Mouse (Mus musculus) myocyte (in vitro differentiated cells): ENCODE data around the gene Cenpm. TPM values are rescaled to one million over a fixed set of nuclear protein-coding genes. Genes with fewer than 3 reads are reported as not detected.

Source experiments
- H3K27me3 ChIP-seq: one replicate; pipeline ENCODE4 v1.6.1; 2011; ENCODE audit not compliant: control insufficient read depth, insufficient read depth, insufficient read length
- H3K36me3 ChIP-seq: one replicate; pipeline ENCODE4 v1.6.1; 2011; ENCODE audit not compliant: control insufficient read depth, insufficient read depth
- H3K4me2 ChIP-seq: one replicate; pipeline ENCODE4 v1.6.1; 2011; ENCODE audit warnings: low read depth, control low read depth
- H3K4me3 ChIP-seq: one replicate; pipeline ENCODE4 v1.5.1; 2011; ENCODE audit warnings: mild to moderate bottlenecking, control low read depth, moderate library complexity
- H3K79me2 ChIP-seq: one replicate; pipeline ENCODE4 v1.6.1; 2011; ENCODE audit not compliant: control insufficient read depth, insufficient read depth
- H3ac ChIP-seq: one replicate; pipeline ENCODE4 v1.6.1; 2011; ENCODE audit not compliant: control insufficient read depth, insufficient read length
- CEBPB ChIP-seq: IDR thresholded peaks from 2 replicates; pipeline ENCODE4 v1.6.1; 2011; ENCODE audit warnings: mild to moderate bottlenecking, moderate library complexity; ENCODE audit not compliant: poor library complexity, insufficient read depth, severe bottlenecking
- E2F4 ChIP-seq: IDR thresholded peaks from one replicate; pipeline ENCODE4 v1.6.1; 2011; ENCODE audit warnings: mild to moderate bottlenecking, control low read depth, moderate library complexity; ENCODE audit not compliant: insufficient read depth
- MAX ChIP-seq: IDR thresholded peaks from one replicate; pipeline ENCODE4 v1.6.1; 2011; ENCODE audit warnings: low read depth, mild to moderate bottlenecking, control low read depth
- MYOD1 ChIP-seq, 3 experiments: IDR thresholded peaks; one replicate each; pipeline ENCODE4 v1.6.1; 2011; ENCODE audit warnings: control low read depth in 2 of 3, low read depth in 2 of 3, mild to moderate bottlenecking in 2 of 3, moderate library complexity in 1 of 3; ENCODE audit not compliant: insufficient read length in 2 of 3, control insufficient read depth in 1 of 3
- MYOG ChIP-seq, 3 experiments: IDR thresholded peaks; one replicate each; pipeline ENCODE4 v1.6.1; 2011; ENCODE audit warnings: control low read depth in 2 of 3, low read depth in 2 of 3, mild to moderate bottlenecking in 2 of 3; ENCODE audit not compliant: insufficient read length in 2 of 3, control insufficient read depth in 1 of 3, insufficient read depth in 1 of 3
- POLR2A ChIP-seq: IDR thresholded peaks from one replicate; pipeline ENCODE4 v1.6.1; 2011; ENCODE audit warnings: low read depth, mild to moderate bottlenecking, control low read depth, moderate library complexity; ENCODE audit not compliant: insufficient read length
- POLR2AphosphoS2 ChIP-seq: IDR thresholded peaks from one replicate; pipeline ENCODE4 v1.6.1; 2011; ENCODE audit warnings: low read depth, control low read depth; ENCODE audit not compliant: insufficient read length
- REST ChIP-seq: IDR thresholded peaks from one replicate; pipeline ENCODE4 v1.6.1; 2011; ENCODE audit warnings: mild to moderate bottlenecking, control low read depth, moderate library complexity; ENCODE audit not compliant: insufficient read depth, insufficient read length
- SRF ChIP-seq: IDR thresholded peaks from one replicate; pipeline ENCODE4 v1.6.1; 2011; ENCODE audit warnings: low read depth; ENCODE audit not compliant: control insufficient read depth, insufficient read length
- TCF12 ChIP-seq: IDR thresholded peaks from one replicate; pipeline ENCODE4 v1.6.1; 2011; ENCODE audit warnings: mild to moderate bottlenecking, control low read depth; ENCODE audit not compliant: poor library complexity, insufficient read depth, severe bottlenecking
- TCF3 ChIP-seq: IDR thresholded peaks from one replicate; pipeline ENCODE4 v1.6.1; 2011; ENCODE audit warnings: low read depth, control low read depth; ENCODE audit not compliant: insufficient read length
- USF1 ChIP-seq: IDR thresholded peaks from one replicate; pipeline ENCODE4 v1.6.1; 2011; ENCODE audit warnings: low read depth, mild to moderate bottlenecking, control low read depth, moderate library complexity
- polyA plus RNA-seq: library from polyadenylated mRNA; unstranded; fragments of >200 nt; fragmentation: generic; extraction: Trizol; gene quantifications from one replicate; pipeline ENCODE4 v1.2.1, GENCODE M21; 2012; ENCODE audit warnings: missing spikeins

Cenpm gene
- polyA plus RNA-seq, 1 experiment = 28.1 TPM

DNA sequence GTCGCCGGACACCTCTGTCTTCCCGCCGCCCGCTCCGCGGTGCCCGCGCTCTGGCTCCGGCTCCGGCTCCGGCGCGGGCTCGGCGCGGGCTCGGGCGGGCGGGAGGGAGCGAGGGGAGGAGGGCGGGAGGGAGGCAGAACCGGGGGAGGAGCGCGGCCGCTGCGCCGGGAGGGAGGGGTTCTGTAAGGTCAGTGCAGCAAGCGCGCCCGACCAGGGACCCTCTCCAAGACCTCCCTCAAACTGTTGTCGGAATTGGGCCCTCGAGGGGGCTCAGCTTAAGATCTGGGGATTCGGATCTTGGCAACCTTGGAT lies 31.8 kb downstream of the Cenpm start, which contains the start of gene Shisa8:
Shisa8 (minus strand) TSS at position 64 of the 312 bp plus-strand sequence.
- Histone ChIP-seq H3K79me2 (no peaks in the 10 kb centered on the region), H3K27me3 (peaks cover 23% of the 10 kb centered on the region), H3K4me3 (no peak within 1 kb of the TSS), H3ac (no peak within 1 kb of the TSS), H3K4me2 (no peak within 1 kb of the TSS), H3K36me3 (no peaks in the 10 kb centered on the region)
- TF ChIP-seq MYOG (IDR thresholded peaks at IDR 0.05; ENCODE audit: control insufficient read depth in 1 of 3, insufficient read depth in 1 of 3, insufficient read length in 2 of 3, low read depth in 2 of 3) (no peak), POLR2AphosphoS2 (no peak), E2F4 (no peak), CEBPB (no peak), MYOD1 (IDR thresholded peaks at IDR 0.05; ENCODE audit: control insufficient read depth in 1 of 3, insufficient read length in 2 of 3, low read depth in 2 of 3) (no peak), POLR2A (no peak), SRF (no peak), REST (no peak), MAX (no peak), TCF12 (no peak), TCF3 (no peak), USF1 (no peak)

DNA sequence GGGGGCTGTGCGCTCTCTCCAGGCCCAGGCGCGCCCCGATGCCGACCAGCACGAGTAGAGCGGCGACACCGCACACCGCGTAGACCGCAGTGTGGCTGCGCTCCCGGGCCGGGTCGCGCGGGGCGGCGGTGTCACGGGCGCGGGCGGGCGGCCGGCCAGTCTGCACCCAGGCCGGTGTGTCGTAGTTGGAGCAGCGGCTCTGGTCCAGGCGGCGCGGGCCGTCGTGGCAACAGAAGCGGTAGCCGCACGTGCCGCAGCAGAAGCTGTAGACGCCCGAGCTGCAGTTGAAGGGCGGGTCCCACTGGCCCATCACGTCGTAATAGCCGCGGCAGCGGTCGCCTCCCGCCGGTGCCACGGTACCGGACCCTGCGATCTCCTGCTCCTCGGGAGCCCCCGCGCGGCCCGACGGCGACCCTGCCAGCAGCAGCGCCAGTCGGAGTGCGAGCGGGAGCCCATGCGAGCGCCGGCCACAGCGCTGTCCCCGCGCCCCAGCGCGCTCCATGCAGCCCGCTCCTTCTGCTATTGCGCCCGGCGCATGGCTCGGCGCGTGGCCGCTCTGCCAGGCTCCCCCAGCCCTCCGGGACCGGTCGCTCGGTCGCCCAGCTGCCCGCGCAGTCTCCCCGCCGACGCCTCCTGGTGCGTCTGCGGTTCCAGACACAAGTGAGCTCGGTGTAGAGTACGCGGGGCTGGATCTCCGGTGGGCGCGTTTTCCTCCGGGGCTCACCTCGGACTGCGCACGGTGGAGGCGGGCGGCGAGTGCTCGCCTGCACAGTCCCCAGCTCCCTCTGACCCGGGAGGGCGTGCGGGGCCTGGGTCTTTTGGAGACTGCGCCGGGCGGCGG lies 32.4 kb downstream of the Cenpm start:
- Histone ChIP-seq H3K4me2 (no peak overlapping the region), H3K27me3 (peaks cover 23% of the 10 kb centered on the region), H3ac (no peak overlapping the region), H3K36me3 (no peaks in the 10 kb centered on the region), H3K79me2 (no peaks in the 10 kb centered on the region), H3K4me3 (no peak overlapping the region)
- TF ChIP-seq SRF (no peak), CEBPB (no peak), TCF12 (no peak), USF1 (no peak), POLR2A (peak; percentile 27)

DNA sequence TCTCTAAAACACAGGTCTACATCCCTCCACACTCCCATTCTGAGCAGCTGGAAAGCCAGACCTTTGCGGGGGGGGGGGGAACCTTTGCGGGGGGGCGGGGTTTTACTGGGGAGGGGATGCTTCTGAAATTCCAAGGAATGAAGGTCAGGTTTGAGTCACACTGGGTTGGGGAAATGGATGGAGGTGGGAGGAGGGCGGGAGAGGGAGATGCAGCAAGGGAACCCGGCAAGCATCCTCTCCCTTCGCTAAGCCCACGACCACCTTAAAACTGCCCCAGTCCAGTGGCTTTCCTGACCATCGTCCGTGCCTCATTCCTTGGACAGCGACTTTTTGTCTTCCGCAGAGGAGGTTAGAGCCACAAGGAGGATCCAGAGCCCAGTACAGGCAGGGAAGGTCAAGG lies 33.3 kb downstream of the Cenpm start:
- TF ChIP-seq REST (no peak), POLR2AphosphoS2 (peak; percentile 54)
- no peak overlapping the region for H3K4me3 ChIP-seq
- H3K4me2 ChIP-seq = no peak overlapping the region

DNA sequence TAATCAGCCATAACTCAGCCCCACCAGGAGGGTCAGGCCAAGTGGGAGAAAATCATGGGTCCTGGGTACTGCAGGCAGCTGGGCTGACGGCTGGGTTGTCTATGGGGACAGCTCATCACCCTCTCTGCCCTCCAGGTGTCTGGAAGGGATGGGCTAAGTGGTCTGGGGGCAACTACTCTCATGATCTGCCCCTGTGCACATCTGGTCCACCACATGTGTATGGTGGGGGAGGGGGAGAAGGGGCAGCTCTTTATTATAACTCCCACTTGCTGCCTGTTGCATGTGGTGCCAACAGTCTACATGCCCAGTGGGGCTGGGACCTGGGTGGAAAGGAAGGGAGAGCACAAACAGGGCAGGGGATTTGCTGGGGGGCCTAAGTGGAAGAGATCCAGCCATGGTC lies 33.7 kb downstream of the Cenpm start:
- no peak overlapping the region for H3K4me3 ChIP-seq
- no peak for TF ChIP-seq MAX
- no peak for TF ChIP-seq MYOD1 (IDR thresholded peaks at IDR 0.05; ENCODE audit: control insufficient read depth in 1 of 3, insufficient read length in 2 of 3, low read depth in 2 of 3)
- TF ChIP-seq MYOG (IDR thresholded peaks at IDR 0.05; ENCODE audit: control insufficient read depth in 1 of 3, insufficient read depth in 1 of 3, insufficient read length in 2 of 3, low read depth in 2 of 3) = no peak
- TF ChIP-seq SRF = no peak
- peak; percentile 41 for TF ChIP-seq POLR2AphosphoS2
- no peak overlapping the region for H3ac ChIP-seq
- no peak overlapping the region for H3K4me2 ChIP-seq
- H3K79me2 ChIP-seq = no peaks in the 10 kb centered on the region
- H3K36me3 ChIP-seq = peaks cover under 1% of the 10 kb centered on the region
- H3K27me3 ChIP-seq = peaks cover 23% of the 10 kb centered on the region

More for the DNA sequence above, 33.3 kb downstream of the Cenpm start:
- Histone ChIP-seq H3K79me2 (no peaks in the 10 kb centered on the region), H3K27me3 (peaks cover 23% of the 10 kb centered on the region), H3ac (no peak overlapping the region), H3K36me3 (no peaks in the 10 kb centered on the region)

DNA sequence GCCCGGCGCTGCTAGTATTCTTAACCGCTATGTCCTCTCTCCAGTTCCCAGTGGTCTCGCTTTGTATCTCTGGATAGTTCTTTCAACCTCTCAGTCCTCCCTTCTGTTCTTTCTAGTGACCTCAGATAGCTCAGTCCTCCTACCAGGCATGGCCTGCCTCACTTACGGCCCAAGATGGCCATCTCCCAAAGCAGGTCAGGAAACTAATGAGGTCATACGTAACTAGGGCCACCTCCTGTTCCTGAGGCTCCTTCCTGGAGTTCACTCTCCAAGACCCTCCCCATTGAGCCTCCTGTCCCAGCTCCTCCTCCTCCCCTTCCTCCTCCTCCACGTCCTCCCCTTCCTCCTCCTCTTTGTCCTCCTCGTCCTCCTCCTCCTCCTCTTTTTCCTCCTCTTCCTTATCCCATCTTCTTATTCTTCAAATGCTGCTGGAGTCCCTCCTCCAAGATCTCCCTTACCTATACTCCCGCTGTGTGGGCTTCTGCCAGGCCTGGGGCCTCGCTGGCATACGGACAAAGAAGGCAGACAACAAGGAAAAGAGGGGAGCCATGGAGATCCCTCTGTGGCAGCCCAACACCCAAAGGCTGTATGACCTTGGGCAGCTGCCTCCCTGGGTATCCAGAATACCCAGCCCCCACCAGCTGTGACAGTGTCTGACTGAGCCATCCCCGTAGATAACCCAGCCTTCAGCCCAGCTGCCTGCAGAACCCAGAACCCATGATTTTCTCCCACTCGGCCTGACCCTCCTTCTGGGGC lies 35.1 kb downstream of the Cenpm start:
- no peak for TF ChIP-seq POLR2A
- TF ChIP-seq REST = no peak
- TF ChIP-seq MYOD1 (IDR thresholded peaks at IDR 0.05; ENCODE audit: control insufficient read depth in 1 of 3, insufficient read length in 2 of 3, low read depth in 2 of 3) = no peak
- TF ChIP-seq POLR2AphosphoS2 = no peak
- TF ChIP-seq E2F4 = no peak
- no peak for TF ChIP-seq TCF3
- TF ChIP-seq MAX = no peak
- TF ChIP-seq TCF12 = no peak
- no peak for TF ChIP-seq SRF
- TF ChIP-seq MYOG (IDR thresholded peaks at IDR 0.05; ENCODE audit: control insufficient read depth in 1 of 3, insufficient read depth in 1 of 3, insufficient read length in 2 of 3, low read depth in 2 of 3) = no peak
- no peak for TF ChIP-seq CEBPB
- no peak for TF ChIP-seq USF1
- Histone ChIP-seq H3K4me2 (no peak overlapping the region), H3K27me3 (peaks cover 23% of the 10 kb centered on the region), H3ac (no peak overlapping the region), H3K4me3 (no peak overlapping the region), H3K36me3 (peaks cover 9% of the 10 kb centered on the region), H3K79me2 (no peaks in the 10 kb centered on the region)
